Mouse (Mus musculus) T-helper 17 cell (primary cell): ENCODE data around the gene Tfip11.
"Not testable (repeated sequence)": the region's sequence is repeated elsewhere in the genome, so short reads cannot be mapped to it uniquely, and the experiment has no call there.

Experiments used
- in situ Hi-C, 2 experiments: fragments of 300-600 bp; cut with MboI, MseI; formaldehyde crosslinking; loops; 1 replicate in 1 of 2; 2 replicates in 1 of 2; pipeline ENCODE4 v1.15.1; 2025; ENCODE audit warnings: high pct_unique_total_duplicates in 2 of 2

Gene Tfip11

DNA sequence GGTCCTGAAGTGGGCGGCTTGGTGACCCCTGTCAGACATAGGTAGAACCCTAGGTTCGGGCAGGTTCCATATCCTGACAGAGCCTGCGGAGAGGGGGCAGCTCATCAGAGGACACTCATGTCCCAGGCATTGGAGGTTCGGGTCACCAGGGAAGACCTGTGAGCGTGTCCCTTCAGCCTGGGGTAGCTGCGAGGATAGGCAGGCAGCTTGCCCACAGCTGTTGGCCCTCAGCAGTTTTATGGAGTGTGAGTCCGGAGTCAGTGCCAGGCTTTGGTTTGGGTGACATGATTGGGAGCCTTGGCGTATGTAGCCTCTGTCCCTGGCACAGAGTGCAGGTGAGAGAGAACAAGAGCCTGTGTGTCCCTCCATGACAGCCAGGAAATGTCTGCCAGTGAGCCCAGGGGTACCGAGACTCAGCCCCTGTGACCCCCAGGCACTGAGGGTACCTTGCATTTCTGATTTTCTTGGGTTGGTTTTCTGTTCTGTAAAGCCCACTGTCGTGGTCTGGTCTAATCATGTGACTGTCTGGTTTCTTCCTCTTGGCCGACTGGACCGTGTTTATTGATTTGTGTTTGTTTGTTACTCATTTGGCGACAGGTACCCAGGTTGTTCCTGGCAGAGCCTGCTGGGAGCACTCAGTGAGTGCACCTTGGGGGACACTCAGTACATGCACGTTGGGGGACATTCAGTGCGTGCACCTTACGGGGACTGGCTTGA lies 36.2 kb upstream of the Tfip11 start:
- in situ Hi-C loops = no loop called here

DNA sequence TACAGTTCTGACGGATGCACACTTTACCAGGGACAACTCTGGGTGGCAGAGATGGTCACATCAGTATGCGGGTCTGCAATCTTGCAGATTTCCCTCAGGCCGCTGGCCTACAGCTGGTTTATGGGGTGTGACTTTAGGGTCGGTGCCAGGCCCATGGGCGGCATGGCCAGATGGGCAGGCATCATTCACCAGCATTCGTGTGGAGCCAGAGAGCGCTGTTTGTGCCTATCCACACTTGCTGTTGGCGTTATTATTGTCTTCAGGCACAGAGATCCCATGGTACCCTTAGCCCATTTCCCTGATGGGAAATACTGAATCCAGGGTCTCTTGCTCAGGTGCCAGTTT lies 35.6 kb upstream of the Tfip11 start:
- in situ Hi-C loops = no loop called here

DNA sequence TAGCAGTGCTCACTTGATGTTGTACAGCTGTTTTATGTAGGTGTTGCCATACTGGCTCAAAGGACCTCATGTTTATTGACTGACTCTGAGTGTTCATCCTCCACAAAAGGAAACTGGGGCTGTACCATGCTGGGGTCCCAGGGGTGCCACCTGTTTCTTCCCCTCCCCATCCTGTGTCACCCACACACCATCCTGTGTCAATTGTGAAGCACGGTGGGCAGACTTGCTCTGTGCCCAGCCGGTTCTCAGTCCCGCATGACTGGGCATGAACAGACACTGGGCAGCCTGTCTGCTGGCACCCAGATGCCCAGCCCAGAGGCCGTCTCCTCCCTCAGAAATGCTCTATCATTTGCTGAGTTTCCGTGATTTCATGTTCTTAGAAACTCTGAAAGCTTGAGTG lies 34.3 kb upstream of the Tfip11 start:
- in situ Hi-C loops = no loop called here

DNA sequence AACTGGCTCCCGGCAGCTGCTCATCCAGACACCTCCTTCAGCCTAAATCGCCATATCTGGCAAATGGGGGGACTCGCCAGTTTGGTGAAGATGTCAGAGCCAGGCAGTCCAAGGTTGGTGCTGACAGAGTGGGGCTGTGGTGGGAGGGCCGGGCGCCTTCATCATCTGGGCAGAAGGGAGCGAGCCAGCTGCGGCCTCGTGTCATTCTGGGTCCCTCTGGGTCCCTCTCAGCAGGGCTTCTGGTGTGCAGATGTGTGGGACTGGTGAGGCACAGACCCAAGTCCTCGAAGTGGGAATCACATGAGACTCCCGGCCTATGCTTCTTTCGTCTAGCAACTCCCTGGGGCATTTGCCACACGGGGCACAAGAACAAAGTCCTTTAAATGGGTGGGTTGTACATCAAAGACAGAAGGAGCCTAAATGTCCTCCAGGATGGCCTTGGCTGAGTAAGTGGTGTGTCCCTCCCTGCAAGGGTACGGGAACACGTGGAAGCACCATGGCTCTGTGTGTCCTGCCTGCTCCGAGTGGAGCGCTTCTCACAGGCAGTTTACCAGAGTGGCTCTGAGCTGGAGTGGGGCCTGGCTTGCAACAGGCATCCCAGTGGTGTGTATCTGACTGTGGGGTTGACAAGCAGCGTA lies 33.7 kb upstream of the Tfip11 start:
- in situ Hi-C loops = no loop called here

DNA sequence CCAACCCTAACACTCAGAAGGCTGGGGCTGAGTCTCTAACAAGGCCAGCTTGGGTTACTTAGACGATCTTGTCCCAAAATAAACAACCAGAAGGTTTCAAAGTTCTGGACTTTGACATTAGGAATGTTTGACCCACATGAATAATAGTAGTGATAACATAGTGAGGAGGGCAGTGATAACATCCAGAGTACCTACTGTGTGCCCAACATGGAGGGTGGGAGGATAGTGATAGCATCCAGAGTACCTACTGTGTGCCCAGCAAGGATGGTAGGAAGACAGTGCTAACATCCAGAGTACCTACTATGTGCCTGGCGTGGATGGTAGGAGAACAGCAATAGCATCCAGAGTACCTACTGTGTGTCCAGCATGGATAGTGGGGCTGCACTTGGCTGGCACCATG lies 32.4 kb upstream of the Tfip11 start:
- in situ Hi-C loops = no loop called here

DNA sequence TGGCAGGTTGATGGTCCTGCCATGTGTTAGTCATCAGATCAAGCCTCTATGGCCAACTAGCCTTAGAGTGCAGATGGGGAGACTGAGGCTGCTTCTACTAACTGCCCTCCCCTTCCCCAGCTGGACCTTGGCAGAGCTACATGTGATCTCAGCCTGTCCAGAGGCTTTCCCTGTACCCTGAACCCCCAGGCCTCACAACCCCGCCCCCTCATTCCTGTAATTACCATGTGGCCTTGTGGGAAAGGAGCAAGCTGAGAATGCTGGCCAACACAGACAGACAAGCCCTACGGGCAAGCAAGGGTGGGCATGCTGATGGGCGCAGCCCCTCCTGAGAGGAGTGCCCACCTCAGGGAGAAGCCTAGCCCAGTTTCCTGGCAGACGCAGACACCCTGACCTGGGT lies 31.5 kb upstream of the Tfip11 start:
- in situ Hi-C loops = no loop called here

DNA sequence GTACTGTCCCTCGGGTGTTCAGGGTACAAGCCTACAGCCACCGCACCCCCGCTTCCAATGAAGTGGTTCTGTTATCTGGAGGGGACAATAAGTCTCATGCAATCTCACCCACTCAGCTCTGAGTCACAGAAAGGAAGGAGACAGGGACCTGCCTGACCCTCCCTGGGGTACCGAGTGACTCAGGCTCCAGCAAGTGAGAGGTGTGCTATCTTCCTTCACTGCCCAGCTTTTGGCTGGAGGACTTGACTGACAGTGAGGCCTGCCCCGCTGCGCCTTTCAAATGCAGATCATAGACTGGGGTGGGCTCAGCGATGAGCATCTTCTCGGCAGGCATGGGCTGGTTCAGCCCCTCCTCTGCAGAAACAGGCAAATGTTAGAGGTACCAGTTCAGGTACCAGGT lies 31.0 kb upstream of the Tfip11 start:
- in situ Hi-C loops = no loop called here

DNA sequence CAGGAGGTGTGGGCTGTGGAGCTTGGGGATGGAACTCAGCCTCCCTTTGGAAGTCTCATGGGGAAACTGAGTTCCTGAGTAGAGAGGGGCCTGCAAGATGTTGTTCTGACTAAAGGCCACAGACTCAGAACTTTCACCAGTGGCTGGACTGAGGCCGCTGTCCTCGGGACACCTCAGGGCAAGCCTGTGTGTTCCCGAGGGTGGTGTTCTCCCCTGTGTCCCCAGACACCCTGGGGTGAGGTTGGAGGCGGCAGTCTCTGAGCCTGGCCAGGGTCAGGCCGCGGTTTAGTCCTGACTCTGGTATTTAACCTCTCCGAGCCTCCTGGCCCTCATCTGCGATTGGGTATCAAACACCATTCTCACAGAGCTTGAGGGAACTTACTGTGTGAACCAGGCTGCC lies 30.6 kb upstream of the Tfip11 start:
- in situ Hi-C loops = no loop called here

DNA sequence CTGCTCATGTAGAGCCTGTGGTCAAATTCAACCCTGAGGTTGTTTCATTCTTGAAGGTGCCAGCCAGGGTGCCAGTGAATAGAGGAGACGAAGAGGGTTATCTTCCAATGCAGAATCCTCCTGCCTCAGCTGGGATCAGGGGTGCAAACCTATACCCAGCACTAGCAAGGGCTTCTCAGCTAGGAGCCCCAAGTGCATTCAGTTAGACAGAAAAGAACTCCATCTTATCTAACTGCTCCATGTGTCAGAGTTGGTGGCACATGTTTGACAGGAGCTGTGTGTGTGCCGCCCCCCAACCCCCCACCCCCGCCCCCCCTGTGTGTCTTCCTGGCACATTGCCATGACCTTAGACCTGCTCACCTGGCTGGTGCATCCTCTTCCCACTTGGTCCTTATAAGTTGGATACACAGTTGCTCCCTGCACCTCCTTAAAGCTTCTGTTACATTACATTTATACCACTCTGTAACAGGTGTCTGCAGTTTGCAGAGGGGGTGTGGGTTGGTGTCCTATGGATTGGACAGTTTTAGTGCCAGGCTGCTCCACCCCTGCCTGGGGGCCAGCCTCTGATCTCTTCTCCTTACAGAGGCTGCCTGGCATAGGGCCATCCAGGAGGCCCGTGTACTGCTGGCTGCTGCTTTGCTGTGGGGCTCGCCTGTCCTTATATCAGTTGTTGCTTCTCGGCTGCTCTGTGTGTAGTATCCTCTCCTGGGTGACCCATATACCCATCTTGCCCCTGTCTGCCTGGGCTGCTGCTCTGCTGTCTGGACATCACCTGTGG lies 29.6 kb upstream of the Tfip11 start:
- in situ Hi-C loops = no loop called here

DNA sequence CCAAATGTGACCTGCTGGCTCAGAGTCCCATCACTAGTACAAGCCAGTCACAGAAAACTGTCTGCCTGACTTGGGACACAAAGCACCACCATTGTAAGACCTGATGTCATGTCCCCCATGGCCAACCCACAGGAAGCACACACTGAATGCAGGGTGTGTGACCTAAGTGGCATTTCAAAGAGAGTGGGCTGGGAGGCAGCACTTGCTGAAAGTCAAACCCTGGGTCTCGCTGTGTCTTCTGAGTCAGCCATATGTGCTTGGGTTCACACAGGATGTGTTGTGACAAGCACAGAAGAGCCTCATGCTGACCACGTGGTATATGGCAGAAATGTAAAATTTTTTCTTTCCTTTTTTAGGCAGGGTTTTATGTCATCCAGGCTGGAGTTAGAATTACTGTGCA lies 28.9 kb upstream of the Tfip11 start:
- in situ Hi-C loops = no loop called here

DNA sequence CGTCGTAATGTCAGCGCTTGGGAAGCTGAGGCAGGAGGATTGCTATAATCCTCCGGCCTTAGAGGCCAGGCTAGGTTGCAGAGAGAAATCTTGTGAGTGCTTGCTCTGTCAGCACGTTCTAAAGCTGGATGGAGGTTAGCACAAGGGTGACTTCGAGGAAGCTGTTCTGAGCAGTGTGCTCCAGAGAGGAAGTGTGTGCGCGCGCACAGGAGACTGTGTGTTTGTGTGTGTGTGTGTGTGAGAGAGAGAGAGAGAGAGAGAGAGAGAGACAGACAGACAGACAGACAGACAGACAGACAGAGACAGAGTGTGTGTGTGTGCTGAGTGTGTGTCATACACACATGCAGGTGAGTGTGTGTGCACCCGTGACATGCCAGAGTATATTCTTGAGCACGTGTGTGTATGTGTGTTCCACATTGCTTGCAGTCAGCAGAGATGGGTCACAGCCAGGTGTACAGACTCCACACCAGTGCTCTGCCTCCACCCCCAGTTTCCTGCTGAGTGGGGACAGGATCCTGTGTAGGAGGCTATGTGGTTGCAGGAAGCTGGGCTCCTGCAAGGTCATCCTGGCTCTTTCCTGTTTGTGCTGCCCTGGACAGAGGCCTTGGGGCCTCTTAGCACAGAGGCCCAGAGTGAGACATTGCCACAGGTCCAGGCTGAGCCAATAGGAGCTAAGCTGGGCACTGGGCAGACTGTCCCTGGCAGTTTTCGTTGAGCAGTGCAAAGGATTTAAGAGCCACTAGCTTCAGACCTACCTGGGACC lies 27.8 kb upstream of the Tfip11 start:
- in situ Hi-C loops = no loop called here

DNA sequence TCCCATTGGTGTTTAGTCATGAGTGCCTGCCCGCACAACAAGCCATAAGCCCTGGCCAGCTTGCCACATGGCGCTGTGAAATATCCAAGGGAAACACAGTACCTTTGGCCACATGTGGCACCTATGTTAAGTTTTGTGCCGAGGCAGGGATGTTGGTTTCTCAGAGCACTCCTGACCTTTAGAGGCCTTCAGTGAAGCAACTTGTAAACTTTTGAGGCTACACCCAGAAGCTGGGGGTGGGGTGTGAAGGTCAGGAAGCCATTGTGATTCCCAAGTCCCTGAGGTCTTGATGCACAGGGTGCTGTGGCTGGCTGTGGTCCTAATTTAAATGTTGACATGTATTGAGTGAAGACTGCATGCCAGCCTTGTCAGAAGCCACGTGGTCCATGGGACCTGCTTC lies 26.8 kb upstream of the Tfip11 start:
- in situ Hi-C loops = no loop called here

DNA sequence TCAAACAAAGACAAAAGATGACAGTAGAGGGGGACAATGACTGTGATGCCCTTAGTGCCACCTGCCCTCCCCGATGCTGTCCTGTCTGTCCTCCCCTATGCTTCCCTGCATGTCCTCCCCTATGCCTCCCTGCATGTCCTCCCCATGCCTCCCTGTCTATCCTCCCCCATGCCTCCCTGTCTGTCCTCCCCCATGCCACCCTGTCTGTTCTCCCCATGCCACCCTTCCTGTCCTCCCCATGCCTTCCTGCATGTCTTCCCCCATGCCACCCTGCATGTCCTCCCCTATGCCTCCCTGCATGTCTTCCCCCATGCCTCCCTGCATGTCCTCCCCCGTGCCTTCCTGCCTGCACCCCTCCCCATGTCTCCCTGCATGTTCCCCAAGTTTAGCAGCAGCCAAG lies 26.0 kb upstream of the Tfip11 start:
- in situ Hi-C loops = no loop called here

DNA sequence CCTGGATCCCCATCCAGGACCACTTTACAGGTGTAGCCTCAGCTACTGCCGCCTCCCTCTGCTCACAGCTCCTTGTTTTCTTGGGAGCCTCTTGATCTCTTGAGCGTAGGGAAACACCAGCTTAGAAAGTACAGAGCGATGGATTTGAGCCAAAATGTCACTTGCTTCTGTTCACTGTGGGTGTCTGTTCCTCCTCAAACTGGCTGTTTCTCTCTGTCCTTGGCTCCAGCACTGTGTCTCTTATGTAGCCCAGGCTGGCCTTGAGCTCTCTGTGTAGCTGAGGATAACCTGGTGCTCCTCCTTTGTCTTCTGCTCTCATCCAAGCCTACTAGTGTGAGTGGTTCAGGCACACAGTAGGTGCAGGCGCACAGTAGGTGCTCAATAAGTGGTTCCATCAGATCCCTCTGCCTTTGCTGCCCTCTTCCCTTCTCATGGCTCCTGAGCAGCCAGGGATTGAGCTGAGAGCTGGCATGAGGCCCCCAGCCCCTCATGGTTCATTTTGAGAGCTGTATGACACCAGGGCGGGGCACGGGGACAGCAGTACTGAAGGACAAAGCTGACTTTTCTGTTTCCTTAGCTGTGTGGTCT lies 25.3 kb upstream of the Tfip11 start:
- in situ Hi-C loops = no loop called here

DNA sequence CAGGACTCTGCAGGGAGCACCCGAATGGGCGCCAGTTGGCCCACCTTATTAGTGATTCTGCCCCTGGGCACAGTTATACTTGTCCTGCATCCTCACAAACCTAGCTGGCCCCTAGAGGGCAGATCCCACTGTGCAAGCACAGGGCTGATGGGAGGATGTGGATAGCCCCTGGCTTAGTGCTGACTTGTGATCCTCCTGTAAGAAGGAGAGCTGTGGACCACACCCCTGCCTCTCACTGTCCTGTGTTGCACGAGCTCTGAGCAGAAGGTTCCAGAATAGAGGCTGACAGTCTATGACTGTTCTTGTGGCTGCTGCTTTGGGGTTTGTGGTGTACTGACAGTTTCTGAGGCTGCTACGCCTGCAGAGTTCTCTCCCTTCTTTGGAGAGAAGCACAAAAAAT lies 24.5 kb upstream of the Tfip11 start:
- in situ Hi-C loops = no loop called here

DNA sequence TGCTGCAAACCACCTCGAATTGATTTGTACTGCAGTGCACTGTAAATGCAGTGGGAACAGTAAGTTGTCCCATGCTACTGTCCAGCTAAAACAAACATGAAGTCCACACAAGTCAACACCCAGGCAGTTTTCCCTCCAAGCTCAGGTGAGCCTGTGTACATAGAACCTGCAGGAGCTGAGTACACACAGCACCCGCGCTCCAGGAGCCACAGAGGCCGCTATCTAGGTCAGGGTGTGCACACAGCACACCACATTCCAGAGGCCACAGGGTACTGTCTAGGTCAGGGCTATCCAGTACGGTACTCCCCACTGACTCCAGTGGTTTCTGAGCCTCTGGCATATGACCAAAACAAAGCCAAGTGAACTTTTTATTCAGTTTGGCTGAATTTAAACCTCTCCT lies 23.8 kb upstream of the Tfip11 start:
- in situ Hi-C loops = no loop called here

DNA sequence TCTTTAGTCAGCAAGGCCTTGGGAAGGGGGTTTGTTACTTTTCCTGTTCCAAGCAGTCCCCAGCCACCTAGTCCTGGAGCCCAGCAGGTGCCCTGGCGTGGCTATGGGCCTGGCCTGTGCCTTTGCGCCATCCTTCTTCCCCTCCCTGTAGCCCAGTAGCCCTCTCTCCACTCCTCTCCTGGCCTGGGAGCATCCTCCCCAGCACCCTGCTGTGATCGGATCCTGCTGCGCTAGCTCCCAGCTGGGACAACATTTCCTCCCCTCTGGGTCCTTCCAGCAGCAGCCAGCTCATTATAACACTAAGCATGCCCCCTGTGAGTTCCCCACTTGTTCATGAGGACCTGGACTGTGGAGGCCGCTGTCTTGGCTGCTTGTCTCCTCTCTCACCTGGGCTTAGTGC lies 20.3 kb upstream of the Tfip11 start:
- in situ Hi-C loops = no loop called here

DNA sequence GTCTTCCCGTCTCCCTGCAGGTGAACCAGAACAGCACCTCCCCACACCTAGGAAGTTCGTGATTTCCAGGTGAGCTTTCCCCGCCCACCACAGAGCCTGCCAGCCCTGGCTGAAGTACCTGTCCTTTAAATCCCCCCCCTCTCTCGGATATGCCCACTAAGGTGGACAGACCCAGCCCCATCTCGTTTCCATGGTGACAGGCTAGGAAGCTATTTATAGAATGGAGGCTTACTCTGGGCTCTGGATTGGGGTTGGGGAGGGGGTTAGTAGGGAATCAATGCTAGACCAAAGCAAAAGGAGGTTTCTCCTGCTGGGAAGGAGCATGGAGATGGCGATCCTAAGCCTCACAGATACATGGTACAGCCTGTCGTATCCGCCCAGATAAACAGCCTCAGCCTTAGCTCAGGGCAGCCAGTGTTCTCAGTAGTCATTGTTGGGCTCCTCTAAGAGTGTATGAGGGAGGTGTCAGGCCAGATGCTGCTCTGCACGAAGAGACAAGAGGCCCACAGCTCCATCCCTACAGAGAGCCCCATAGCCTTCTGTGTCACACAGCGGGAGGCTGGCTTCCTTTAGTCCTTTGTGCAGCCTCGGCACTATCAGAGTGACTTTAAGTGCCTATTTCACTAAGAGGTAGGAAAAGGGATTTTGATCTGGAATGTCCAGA lies 12.8 kb upstream of the Tfip11 start:
- in situ Hi-C loops = no loop called here

DNA sequence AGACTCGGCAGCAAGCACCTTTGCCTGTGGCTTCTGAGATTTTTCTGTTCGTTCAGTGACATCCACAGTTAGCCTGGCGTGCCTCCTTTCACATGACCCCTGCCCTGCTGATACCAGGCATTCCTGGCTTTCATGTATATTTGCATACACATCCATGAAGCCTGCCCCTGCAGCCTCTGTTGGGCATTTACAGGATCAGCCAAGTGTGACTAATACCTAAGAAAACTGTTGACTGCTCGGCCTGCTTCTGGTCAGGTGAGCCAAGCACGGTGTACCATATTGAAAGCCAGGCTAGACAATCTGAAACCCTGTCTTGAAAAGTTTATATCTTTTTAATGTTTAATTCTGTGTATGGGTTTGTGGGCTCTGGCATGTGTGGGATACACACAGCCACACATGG lies 9.7 kb upstream of the Tfip11 start:
- in situ Hi-C loops = no loop called here

DNA sequence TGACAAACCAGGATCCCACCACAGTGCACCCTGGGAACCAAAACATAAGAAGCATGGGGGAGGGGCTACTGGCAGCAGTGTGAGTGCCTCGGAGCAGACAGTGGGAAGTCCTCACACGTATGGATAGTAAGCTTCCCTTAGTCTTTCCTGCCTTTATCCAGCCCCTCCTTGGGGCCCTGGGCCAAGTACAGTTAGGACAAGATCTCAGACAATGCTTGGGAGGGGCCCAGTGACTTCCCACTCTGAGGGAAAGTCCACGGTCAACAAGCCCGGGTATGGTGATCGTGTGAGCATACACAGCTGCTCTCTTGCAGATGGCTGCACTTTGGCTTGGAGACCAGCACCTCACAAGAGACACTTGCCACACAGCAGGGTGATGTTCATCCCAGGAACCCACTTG lies 8.8 kb upstream of the Tfip11 start:
- in situ Hi-C loops = no loop called here

DNA sequence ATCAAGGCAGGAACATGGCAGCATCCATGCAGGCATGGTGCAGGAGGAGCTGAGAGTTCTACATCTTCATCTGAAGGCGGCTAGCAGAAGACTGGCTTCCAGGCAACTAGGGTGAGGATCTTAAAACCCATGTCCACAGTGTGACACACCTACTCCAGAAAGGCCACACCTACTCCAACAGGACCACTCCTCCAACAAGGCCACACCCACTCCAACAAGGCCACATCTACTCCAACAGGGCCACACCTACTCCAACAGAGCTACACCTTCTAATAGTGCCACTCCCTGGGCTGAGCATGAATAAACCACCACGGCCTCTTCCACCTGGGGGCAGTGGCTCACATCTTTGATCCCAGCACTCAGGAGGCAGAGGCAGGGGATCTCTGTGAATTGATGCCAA lies 6.8 kb upstream of the Tfip11 start:
- in situ Hi-C loops = not testable (repeated sequence)
